Mouse (Mus musculus) MEL (cell line): ENCODE data around the gene Tcap. TPM values are rescaled to one million over a fixed set of nuclear protein-coding genes. Genes with fewer than 3 reads are reported as not detected.

Source experiments
- DNase-seq: peaks from one replicate; pipeline ENCODE4 v3.0.0; 2011; ENCODE audit warnings: low read depth, low spot score
- H3K27ac ChIP-seq: 2 replicates; pipeline ENCODE4 v1.5.1; 2012; ENCODE audit warnings: low read depth, mild to moderate bottlenecking, control low read depth, low read length, moderate library complexity; ENCODE audit not compliant: control insufficient read depth
- H3K27me3 ChIP-seq, 2 experiments: fragments of 150-350 bp in 1 of 2; sonication (generic) in 1 of 2; 2 replicates each; pipeline ENCODE4 v1.6.1; 2012; ENCODE audit warnings: low read length in 2 of 2, mild to moderate bottlenecking in 2 of 2, improper control_type of control experiment in 1 of 2, moderate library complexity in 1 of 2; ENCODE audit not compliant: insufficient read depth in 2 of 2, control insufficient read depth in 1 of 2
- H3K36me3 ChIP-seq, 2 experiments: 2 replicates each; pipeline ENCODE4 v1.6.1; 2012 to 2014; ENCODE audit warnings: low read length in 2 of 2, improper control_type of control experiment in 1 of 2, inconsistent platforms in 1 of 2, mild to moderate bottlenecking in 1 of 2; ENCODE audit not compliant: insufficient read depth in 2 of 2, control insufficient read depth in 1 of 2
- H3K4me1 ChIP-seq, 2 experiments: fragments of 150-350 bp in 1 of 2; sonication (generic) in 1 of 2; 2 replicates each; pipeline ENCODE4 v1.6.1; 2012; ENCODE audit warnings: low read length in 2 of 2, improper control_type of control experiment in 1 of 2, mild to moderate bottlenecking in 1 of 2; ENCODE audit not compliant: insufficient read depth in 2 of 2, control insufficient read depth in 1 of 2
- H3K4me3 ChIP-seq, 2 experiments: fragments of 150-350 bp in 1 of 2; sonication (generic) in 1 of 2; 2 replicates each; pipeline ENCODE4 v1.5.1; 2012; ENCODE audit warnings: low read depth in 2 of 2, low read length in 2 of 2, mild to moderate bottlenecking in 2 of 2, moderate library complexity in 2 of 2, control low read depth in 1 of 2, improper control_type of control experiment in 1 of 2; ENCODE audit not compliant: control insufficient read depth in 1 of 2, insufficient read depth in 1 of 2
- H3K79me2 ChIP-seq: 2 replicates; pipeline ENCODE4 v1.6.1; 2012; ENCODE audit warnings: mild to moderate bottlenecking, low read length, moderate library complexity; ENCODE audit not compliant: control insufficient read depth, poor library complexity, insufficient read depth
- H3K9ac ChIP-seq: 2 replicates; pipeline ENCODE4 v1.6.1; 2012; ENCODE audit warnings: low read depth, mild to moderate bottlenecking, control low read depth, low read length, moderate library complexity; ENCODE audit not compliant: control insufficient read depth, poor library complexity, severe bottlenecking
- H3K9me3 ChIP-seq: fragments of 150-350 bp; sonication (generic); replicated peaks from 2 replicates; pipeline ENCODE4 v1.6.1; 2012; ENCODE audit warnings: mild to moderate bottlenecking, low read length, improper control_type of control experiment, moderate library complexity; ENCODE audit not compliant: insufficient read depth
- CHD1 ChIP-seq: IDR thresholded peaks from 2 replicates; pipeline ENCODE4 v1.6.1; 2012; ENCODE audit warnings: low read depth, mild to moderate bottlenecking, inconsistent platforms, low read length, improper control_type of control experiment
- CHD2 ChIP-seq: IDR thresholded peaks from 2 replicates; pipeline ENCODE4 v1.6.1; 2011; ENCODE audit warnings: low read length, improper control_type of control experiment
- E2F4 ChIP-seq: IDR thresholded peaks from 2 replicates; pipeline ENCODE4 v1.6.1; 2011; ENCODE audit warnings: low read depth, low read length, improper control_type of control experiment, borderline replicate concordance
- EP300 ChIP-seq, 2 experiments: IDR thresholded peaks; 2 replicates each; pipeline ENCODE4 v1.6.1; 2011; ENCODE audit warnings: improper control_type of control experiment in 2 of 2, low read length in 2 of 2, low read depth in 1 of 2, mild to moderate bottlenecking in 1 of 2
- GATA1 ChIP-seq: IDR thresholded peaks from 2 replicates; pipeline ENCODE4 v1.6.1; 2011; ENCODE audit warnings: low read depth, low read length, improper control_type of control experiment
- KAT2A ChIP-seq: conservative IDR thresholded peaks from 2 replicates; pipeline ENCODE4 v1.6.1; 2012; ENCODE audit warnings: low read depth, low read length, improper control_type of control experiment, inconsistent platforms
- NELFE ChIP-seq: IDR thresholded peaks from 2 replicates; pipeline ENCODE4 v1.6.1; 2011; ENCODE audit warnings: low read depth, low read length, improper control_type of control experiment
- NRF1 ChIP-seq: IDR thresholded peaks from 2 replicates; pipeline ENCODE4 v1.6.1; 2014; ENCODE audit warnings: low read depth, mild to moderate bottlenecking, inconsistent platforms, low read length, improper control_type of control experiment, moderate library complexity; ENCODE audit not compliant: poor library complexity, insufficient read depth, severe bottlenecking
- POLR2A ChIP-seq, 2 experiments: IDR thresholded peaks; 2 replicates each; pipeline ENCODE4 v1.6.1; 2011 to 2012; ENCODE audit warnings: low read length in 2 of 2, mild to moderate bottlenecking in 2 of 2, control low read depth in 1 of 2, improper control_type of control experiment in 1 of 2, low read depth in 1 of 2, moderate library complexity in 1 of 2; ENCODE audit not compliant: control insufficient read depth in 1 of 2, insufficient read depth in 1 of 2, poor library complexity in 1 of 2
- POLR2AphosphoS5 ChIP-seq: IDR thresholded peaks from 2 replicates; pipeline ENCODE4 v1.6.1; 2012; ENCODE audit warnings: low read depth, borderline replicate concordance, mild to moderate bottlenecking, inconsistent platforms, low read length, moderate library complexity, mixed read lengths
- RAD21 ChIP-seq: IDR thresholded peaks from 2 replicates; pipeline ENCODE4 v1.6.1; 2011; ENCODE audit warnings: mild to moderate bottlenecking, low read depth, low read length, improper control_type of control experiment
- RCOR1 ChIP-seq: IDR thresholded peaks from 2 replicates; pipeline ENCODE4 v1.6.1; 2012; ENCODE audit warnings: low read depth, mild to moderate bottlenecking, inconsistent platforms, low read length, improper control_type of control experiment
- TCF12 ChIP-seq: IDR thresholded peaks from 2 replicates; pipeline ENCODE4 v1.6.1; 2014; ENCODE audit warnings: low read depth, mild to moderate bottlenecking, inconsistent platforms, low read length, improper control_type of control experiment, moderate library complexity
- UBTF ChIP-seq: IDR thresholded peaks from 2 replicates; pipeline ENCODE4 v1.6.1; 2012; ENCODE audit warnings: low read depth, mild to moderate bottlenecking, inconsistent platforms, low read length, improper control_type of control experiment, moderate library complexity, borderline replicate concordance; ENCODE audit not compliant: insufficient read depth
- USF1 ChIP-seq: IDR thresholded peaks from 2 replicates; pipeline ENCODE4 v1.6.1; 2014; ENCODE audit warnings: low read depth, mild to moderate bottlenecking, inconsistent platforms, low read length, improper control_type of control experiment, moderate library complexity
- USF2 ChIP-seq, 2 experiments: IDR thresholded peaks; 2 replicates each; pipeline ENCODE4 v1.6.1; 2011 to 2012; ENCODE audit warnings: improper control_type of control experiment in 2 of 2, low read length in 2 of 2, borderline replicate concordance in 1 of 2, inconsistent platforms in 1 of 2, low read depth in 1 of 2, mild to moderate bottlenecking in 1 of 2; ENCODE audit not compliant: insufficient read depth in 1 of 2
- ZC3H11A ChIP-seq: IDR thresholded peaks from 2 replicates; pipeline ENCODE4 v1.6.1; 2012; ENCODE audit warnings: low read depth, mild to moderate bottlenecking, inconsistent platforms, low read length, improper control_type of control experiment
- ZNF384 ChIP-seq: IDR thresholded peaks from 2 replicates; pipeline ENCODE4 v1.6.1; 2012; ENCODE audit warnings: low read depth, mild to moderate bottlenecking, inconsistent platforms, low read length, improper control_type of control experiment
- polyA plus RNA-seq, 2 experiments: library from polyadenylated mRNA; stranded (reverse) in 1 of 2; unstranded in 1 of 2; fragments of >175 nt in 1 of 2; fragments of >200 nt in 1 of 2; gene quantifications; 2 replicates each; pipeline versions ENCODE4 v1.2.1 to v1.2.4; 2012; ENCODE audit warnings: low replicate concordance in 2 of 2, low read depth in 1 of 2; ENCODE audit not compliant: insufficient read length in 2 of 2, insufficient read depth in 1 of 2, missing spikeins in 1 of 2
- total RNA-seq: library from RNA; depleted of rRNA; stranded (reverse); fragments of 300-350 nt; gene quantifications from 2 replicates; pipeline ENCODE4 v1.2.3, GENCODE M21; 2012

Tcap gene
- total and polyA plus RNA-seq, 3 experiments = 0.07 TPM; not detected in 2

- no peak for TF ChIP-seq RCOR1
- TF ChIP-seq CHD1 = no peak
- no peak for TF ChIP-seq POLR2A (IDR thresholded peaks at IDR 0.05; ENCODE audit: control insufficient read depth in 1 of 2, insufficient read depth in 1 of 2, low read depth in 1 of 2, low read length in 2 of 2, poor library complexity in 1 of 2)
- no peak for TF ChIP-seq UBTF
- no peak for TF ChIP-seq ZNF384
- no peak for TF ChIP-seq EP300 (IDR thresholded peaks at IDR 0.05; ENCODE audit: low read depth in 1 of 2, low read length in 2 of 2)
- TF ChIP-seq TCF12 = no peak
- no peak for TF ChIP-seq E2F4
- TF ChIP-seq POLR2AphosphoS5 = no peak
- TF ChIP-seq USF1 = no peak
- no peak for TF ChIP-seq USF2 (IDR thresholded peaks at IDR 0.05; ENCODE audit: borderline replicate concordance in 1 of 2, insufficient read depth in 1 of 2, low read depth in 1 of 2, low read length in 2 of 2)
- TF ChIP-seq CHD2 = no peak
- no peak for TF ChIP-seq NELFE
- TF ChIP-seq ZC3H11A = no peak
- TF ChIP-seq RAD21 = no peak
- H3K9me3 ChIP-seq = no peaks in the 10 kb centered on the region
- H3K27ac ChIP-seq = no peak overlapping the region
- no peaks in the 10 kb centered on the region for H3K4me1 ChIP-seq
- H3K27me3 ChIP-seq = peaks cover 10 to 13% of the 10 kb centered on the region in 2 experiments
- no peak for DNase-seq
- no peaks in the 10 kb centered on the region for H3K36me3 ChIP-seq
- no peak overlapping the region for H3K9ac ChIP-seq
- no peaks in the 10 kb centered on the region for H3K79me2 ChIP-seq
- no peak overlapping the region for H3K4me3 ChIP-seq
Observed at GRCm38 (mm10) chr11:98408872-98409271, 25.3 kb downstream of the Tcap start.

GRCm38 (mm10) chr11:98409341-98409822 is 25.8 kb downstream of the Tcap start:
- H3K27me3 ChIP-seq = peaks cover 10 to 13% of the 10 kb centered on the region in 2 experiments

More at GRCm38 (mm10) chr11:98409341-98409822, 25.8 kb downstream of the Tcap start:
- Histone ChIP-seq H3K4me3 (no peak overlapping the region), H3K36me3 (no peaks in the 10 kb centered on the region)
- no peak for DNase-seq
- no peak for TF ChIP-seq GATA1
- no peak for TF ChIP-seq NRF1
- TF ChIP-seq KAT2A = no peak
- TF ChIP-seq ZNF384 = peak; percentile 51; the same call in 1 of the 2 replicates
- TF ChIP-seq, all 39 proteins: peak for 1
- Histone ChIP-seq H3K79me2 (no peaks in the 10 kb centered on the region), H3K9ac (no peak overlapping the region), H3K9me3 (no peaks in the 10 kb centered on the region), H3K4me1 (no peaks in the 10 kb centered on the region), H3K27ac (no peak overlapping the region)
